Mouse (Mus musculus): Measurements from ENCODE around the gene Gtpbp3.

Gtpbp3 gene

GRCm38 (mm10) chr8:71469411-71469810 is 18.5 kb upstream of the Gtpbp3 start:
- CTCF ChIA-PET = no interaction called here

- CTCF ChIA-PET = no interaction called here
Measured at GRCm38 (mm10) chr8:71470146-71470912, 17.6 kb upstream of the Gtpbp3 start.

GRCm38 (mm10) chr8:71470913-71471255 is 17.0 kb upstream of the Gtpbp3 start:
- CTCF ChIA-PET = no interaction called here

- CTCF ChIA-PET = interaction anchor here (0.6 kb wide), 1 partner anchor 147 kb away, joined by 3 read pairs; no protein-coding TSS in a partner anchor
Measured at GRCm38 (mm10) chr8:71471861-71472260, 16.0 kb upstream of the Gtpbp3 start.

- CTCF ChIA-PET = interaction anchor here (0.7 kb wide), 1 partner anchor 8 kb away, joined by 3 read pairs; no protein-coding TSS in a partner anchor
Measured at GRCm38 (mm10) chr8:71472601-71473386, 15.1 kb upstream of the Gtpbp3 start.

- CTCF ChIA-PET = no interaction called here
Measured at GRCm38 (mm10) chr8:71474344-71474743, 13.6 kb upstream of the Gtpbp3 start.

GRCm38 (mm10) chr8:71474785-71475701 is 12.9 kb upstream of the Gtpbp3 start:
- CTCF ChIA-PET = no interaction called here

GRCm38 (mm10) chr8:71475702-71476075 is 12.2 kb upstream of the Gtpbp3 start:
- CTCF ChIA-PET = interaction anchor here (0.6 kb wide), 1 partner anchor 997 kb away, joined by 4 read pairs; no protein-coding TSS in a partner anchor

GRCm38 (mm10) chr8:71476099-71476940 is 11.6 kb upstream of the Gtpbp3 start:
- CTCF ChIA-PET = interaction anchor here (0.6 kb wide), 1 partner anchor 997 kb away, joined by 4 read pairs; no protein-coding TSS in a partner anchor

GRCm38 (mm10) chr8:71477196-71477845 is 10.6 kb upstream of the Gtpbp3 start:
- CTCF ChIA-PET = no interaction called here

GRCm38 (mm10) chr8:71478943-71479342 is 9.0 kb upstream of the Gtpbp3 start:
- CTCF ChIA-PET = no interaction called here

GRCm38 (mm10) chr8:71483932-71484331 is 4.0 kb upstream of the Gtpbp3 start:
- CTCF ChIA-PET = no interaction called here

- CTCF ChIA-PET = no interaction called here
Measured at GRCm38 (mm10) chr8:71484736-71485135, 3.2 kb upstream of the Gtpbp3 start.

GRCm38 (mm10) chr8:71485142-71486135 is 2.5 kb upstream of the Gtpbp3 start, which contains the start of gene Ano8:
Gene Ano8 (minus strand): TSS chr8:71485963.
- CTCF ChIA-PET = no interaction called here

GRCm38 (mm10) chr8:71486136-71486529 is 1.8 kb upstream of the Gtpbp3 start:
- CTCF ChIA-PET = no interaction called here

GRCm38 (mm10) chr8:71488454-71488853 is 551 bp downstream of the Gtpbp3 start:
- CTCF ChIA-PET = no interaction called here

GRCm38 (mm10) chr8:71495039-71495438 is 7.1 kb downstream of the Gtpbp3 start:
- CTCF ChIA-PET = interaction anchor here (0.5 to 0.7 kb wide), 4 partner anchors 26 to 982 kb away, joined by 3 to 7 read pairs (median 4); no protein-coding TSS in a partner anchor

- CTCF ChIA-PET = interaction anchor here (0.7 kb wide), 1 partner anchor 165 kb away, joined by 7 read pairs; no protein-coding TSS in a partner anchor
Measured at GRCm38 (mm10) chr8:71495811-71496210, 7.9 kb downstream of the Gtpbp3 start.

- CTCF ChIA-PET = no interaction called here
Measured at GRCm38 (mm10) chr8:71496481-71496880, 8.6 kb downstream of the Gtpbp3 start.

Measured in spleen, embryonic (tissue).